Mouse (Mus musculus) midbrain, embryonic 13.5 days (tissue): ENCODE data around the gene 9430038I01Rik. TPM values are rescaled to one million over a fixed set of nuclear protein-coding genes. Genes with fewer than 3 reads are reported as not detected.

Experiments used
- ATAC-seq: fragments of 200-750 bp; cut with Nextera tagmentation; 2 replicates; pipeline ENCODE4 v1.8.0; 2017; ENCODE audit warnings: mild to moderate bottlenecking, moderate TSS enrichment, moderate library complexity
- H3K27ac ChIP-seq: fragments of 300-500 bp; sonication (generic); 2 replicates; pipeline ENCODE4 v1.5.1; 2015; ENCODE audit warnings: inconsistent platforms, mild to moderate bottlenecking, moderate library complexity
- H3K27me3 ChIP-seq: fragments of 300-500 bp; sonication (generic); 2 replicates; pipeline ENCODE4 v1.6.1; 2015; ENCODE audit warnings: mild to moderate bottlenecking, inconsistent platforms
- H3K36me3 ChIP-seq: fragments of 300-500 bp; sonication (generic); 2 replicates; pipeline ENCODE4 v1.6.1; 2015; ENCODE audit warnings: mild to moderate bottlenecking, inconsistent platforms
- H3K4me1 ChIP-seq: fragments of 300-500 bp; sonication (generic); replicated peaks from 2 replicates; pipeline ENCODE4 v1.6.1; 2015; ENCODE audit warnings: inconsistent platforms
- H3K4me2 ChIP-seq: fragments of 300-500 bp; sonication (generic); replicated peaks from 2 replicates; pipeline ENCODE4 v1.6.1; 2015; ENCODE audit warnings: moderate library complexity, mild to moderate bottlenecking, inconsistent platforms
- H3K4me3 ChIP-seq: fragments of 300-500 bp; sonication (generic); replicated peaks from 2 replicates; pipeline ENCODE4 v1.5.1; 2015; ENCODE audit warnings: mild to moderate bottlenecking, inconsistent platforms
- H3K9ac ChIP-seq: fragments of 300-500 bp; sonication (generic); replicated peaks from 2 replicates; pipeline ENCODE4 v1.6.1; 2015; ENCODE audit warnings: mild to moderate bottlenecking, inconsistent platforms
- H3K9me3 ChIP-seq: fragments of 300-500 bp; sonication (generic); 2 replicates; pipeline ENCODE4 v1.6.1; 2016; ENCODE audit warnings: mild to moderate bottlenecking, inconsistent platforms
- WGBS: fragments of 180-500 bp; shearing (Covaris S2); methylation state at CpG from one replicate; pipeline ENCODE4 v1.1.7; 2015; 5-methylcytosine and 5-hydroxymethylcytosine counted together
- polyA plus RNA-seq: library from polyadenylated mRNA; unstranded; fragments of >200 nt; fragmentation: Nextera tagmentation; extraction: Ambion mirVana; gene quantifications from 2 replicates; pipeline ENCODE4 v1.2.1, GENCODE M21; 2015

The 9430038I01Rik gene
- polyA plus RNA-seq, 1 experiment from 2014 or later, result 11.9 TPM

GRCm38 (mm10) chr7:137364571-137364970 is 46.0 kb downstream of the 9430038I01Rik start:
- no peak overlapping the region for H3K4me2 ChIP-seq
- WGBS, result 71% methylated on average over 7 of the region's 7 CpGs
- H3K9me3 ChIP-seq, result no peaks in the 10 kb centered on the region
- no peak overlapping the region for H3K4me3 ChIP-seq
- H3K9ac ChIP-seq, result no peak overlapping the region
- no peaks in the 10 kb centered on the region for H3K4me1 ChIP-seq
- H3K27me3 ChIP-seq, result peaks cover 21% of the 10 kb centered on the region
- ATAC-seq, result no peak
- H3K36me3 ChIP-seq, result no peaks in the 10 kb centered on the region
- H3K27ac ChIP-seq, result no peak overlapping the region

GRCm38 (mm10) chr7:137346860-137347259 is 63.7 kb downstream of the 9430038I01Rik start:
- Histone ChIP-seq H3K4me1 (peaks cover 11% of the 10 kb centered on the region), H3K36me3 (no peaks in the 10 kb centered on the region), H3K9ac (no peak overlapping the region), H3K4me2 (no peak overlapping the region), H3K9me3 (no peaks in the 10 kb centered on the region), H3K27ac (no peak overlapping the region), H3K27me3 (peaks cover 4% of the 10 kb centered on the region; the same call in 1 of the 2 replicates), H3K4me3 (no peak overlapping the region)
- 81% methylated on average over 7 of the region's 7 CpGs for WGBS
- no peak for ATAC-seq

DNA sequence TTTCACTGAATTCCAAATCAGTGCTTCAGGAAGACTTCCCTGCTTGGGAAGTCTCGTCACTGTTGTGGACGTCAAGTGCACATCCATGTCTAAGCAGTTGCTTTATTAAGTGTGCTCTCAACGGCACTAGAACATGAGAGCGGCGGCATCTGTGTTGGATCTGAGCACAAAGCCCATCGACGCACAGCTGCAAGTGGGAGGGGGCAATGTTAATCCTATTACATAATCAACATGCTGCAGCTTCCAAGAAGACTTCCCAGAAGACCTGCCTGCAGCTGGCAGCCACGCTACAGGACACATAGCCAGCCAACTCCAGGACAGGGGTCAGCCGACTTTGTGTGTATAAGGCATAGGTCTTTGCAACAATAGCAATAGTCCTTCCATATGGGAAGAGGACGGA is 64.5 kb downstream of the 9430038I01Rik start:
- WGBS, result 32% methylated on average over 10 of the region's 10 CpGs
- no peak for ATAC-seq
- Histone ChIP-seq H3K27me3 (peaks cover 4% of the 10 kb centered on the region; the same call in 1 of the 2 replicates), H3K9me3 (no peaks in the 10 kb centered on the region), H3K4me3 (no peak overlapping the region), H3K36me3 (no peaks in the 10 kb centered on the region), H3K9ac (no peak overlapping the region), H3K4me1 (peaks cover 11% of the 10 kb centered on the region), H3K27ac (no peak overlapping the region), H3K4me2 (no peak overlapping the region)

- WGBS, result 95% methylated on average over 2 of the region's 2 CpGs
- Histone ChIP-seq H3K27me3 (peaks cover 18% of the 10 kb centered on the region; the same call in 1 of the 2 replicates), H3K4me1 (no peaks in the 10 kb centered on the region), H3K36me3 (no peaks in the 10 kb centered on the region), H3K9ac (no peak overlapping the region), H3K9me3 (no peaks in the 10 kb centered on the region), H3K4me2 (no peak overlapping the region), H3K27ac (no peak overlapping the region), H3K4me3 (no peak overlapping the region)
- no peak for ATAC-seq
Observed at GRCm38 (mm10) chr7:137333951-137334350, 76.6 kb downstream of the 9430038I01Rik start.

Other genes with a start within 250 kb of the 9430038I01Rik start
- gene Ebf3, start 96.3 kb downstream of the 9430038I01Rik start, polyA plus RNA-seq, result 18.1 and 18.2 TPM in 2 replicates
- gene Glrx3, start 26.9 kb upstream of the 9430038I01Rik start, polyA plus RNA-seq, result 277 TPM in 2 replicates